Mouse (Mus musculus): Measurements from ENCODE around the gene Ttc25. TPM values are rescaled to one million over a fixed set of nuclear protein-coding genes. Genes with fewer than 3 reads are reported as not detected.
"Not testable (repeated sequence)": the region's sequence is repeated elsewhere in the genome, so short reads cannot be mapped to it uniquely, and the experiment has no call there.

Gene Ttc25
- polyA plus RNA-seq, 1 experiment from 2014 or later = 1.5 TPM

- 94% methylated on average over 6 of the region's 6 CpGs for WGBS
- Histone ChIP-seq H3K36me3 (peaks cover 5% of the 10 kb centered on the region), H3K9ac (no peak overlapping the region), H3K9me3 (no peaks in the 10 kb centered on the region), H3K4me3 (no peak overlapping the region), H3K27ac (no peak overlapping the region), H3K4me2 (replicated peaks) (no peak overlapping the region), H3K4me1 (no peaks in the 10 kb centered on the region), H3K27me3 (replicated peaks) (no peaks in the 10 kb centered on the region)
- ATAC-seq (ENCODE audit: low FRiP score, low read depth) = no peak
Observed at GRCm38 (mm10) chr11:100611627-100612026, 66.2 kb downstream of the Ttc25 start.

- Histone ChIP-seq H3K4me2 (replicated peaks) (no peak overlapping the region), H3K27ac (no peak overlapping the region), H3K4me1 (peaks cover 9% of the 10 kb centered on the region), H3K9ac (no peak overlapping the region), H3K9me3 (no peaks in the 10 kb centered on the region), H3K36me3 (peaks cover 2% of the 10 kb centered on the region), H3K4me3 (no peak overlapping the region), H3K27me3 (replicated peaks) (no peaks in the 10 kb centered on the region)
- 89% methylated on average over 3 of the region's 3 CpGs for WGBS
- no peak for ATAC-seq (ENCODE audit: low FRiP score, low read depth)
Observed at GRCm38 (mm10) chr11:100613241-100613640, 67.8 kb downstream of the Ttc25 start.

DNA sequence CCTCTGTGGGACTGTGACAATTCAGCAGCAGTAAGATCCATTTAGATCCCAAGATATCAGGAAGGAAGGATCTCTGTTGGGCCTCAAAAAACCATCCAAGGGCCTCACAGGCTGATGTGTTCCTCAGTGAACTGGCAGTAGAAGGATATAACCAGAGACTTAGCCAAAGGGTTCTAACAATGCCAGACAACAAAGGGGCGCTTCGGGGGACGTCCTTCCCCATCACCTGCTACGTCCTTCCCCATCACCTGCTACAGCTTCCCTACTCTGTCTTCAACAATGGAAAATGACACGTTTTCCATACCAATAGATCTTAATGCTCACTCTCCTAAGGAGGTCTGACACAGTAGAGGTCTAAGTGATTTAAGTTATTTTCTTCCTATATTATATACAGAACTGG is 70.9 kb downstream of the Ttc25 start:
- H3K4me2 ChIP-seq (replicated peaks) = no peak overlapping the region
- H3K27me3 ChIP-seq (replicated peaks) = no peaks in the 10 kb centered on the region
- H3K4me3 ChIP-seq = no peak overlapping the region
- peaks cover 11% of the 10 kb centered on the region for H3K4me1 ChIP-seq
- 88% methylated on average over 5 of the region's 5 CpGs for WGBS
- no peaks in the 10 kb centered on the region; the same call in 1 of the 2 replicates for H3K36me3 ChIP-seq
- no peak overlapping the region for H3K27ac ChIP-seq
- no peaks in the 10 kb centered on the region for H3K9me3 ChIP-seq
- no peak overlapping the region for H3K9ac ChIP-seq
- no peak for ATAC-seq (ENCODE audit: low FRiP score, low read depth)

- 92% methylated on average over 7 of the region's 7 CpGs for WGBS
- H3K9me3 ChIP-seq = not testable (repeated sequence)
Observed at GRCm38 (mm10) chr11:100616836-100617235, 71.4 kb downstream of the Ttc25 start.

DNA sequence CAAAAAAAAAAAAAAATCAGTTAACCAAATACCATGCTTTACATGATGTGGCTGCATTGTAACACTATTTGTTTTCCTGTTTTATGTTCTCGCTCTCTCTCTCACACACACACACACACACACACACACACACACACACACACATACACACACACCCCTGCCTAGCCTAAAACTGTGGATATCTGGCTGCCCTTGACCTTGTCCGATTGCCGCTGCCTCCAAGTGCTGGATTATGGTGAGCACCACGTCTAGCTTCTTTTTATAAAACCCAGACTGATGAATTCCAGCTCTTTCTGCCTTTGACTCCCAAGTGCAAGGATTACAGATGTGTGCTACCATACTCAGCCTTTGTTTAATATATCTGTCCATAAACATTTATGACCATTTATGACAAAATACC is 72.1 kb downstream of the Ttc25 start:
- peak overlapping the region; percentile 89; the same call in 1 of the 2 replicates for H3K4me3 ChIP-seq
- no peaks in the 10 kb centered on the region for H3K9me3 ChIP-seq
- no peaks in the 10 kb centered on the region for H3K27me3 ChIP-seq (replicated peaks)
- 94% methylated on average over 4 of the region's 4 CpGs for WGBS
- H3K4me1 ChIP-seq = peaks cover 11% of the 10 kb centered on the region
- ATAC-seq (ENCODE audit: low FRiP score, low read depth) = no peak
- no peak overlapping the region for H3K27ac ChIP-seq
- H3K9ac ChIP-seq = no peak overlapping the region
- H3K36me3 ChIP-seq = no peaks in the 10 kb centered on the region
- peak overlapping the region; percentile 87 for H3K4me2 ChIP-seq (replicated peaks)

More at GRCm38 (mm10) chr11:100616836-100617235, 71.4 kb downstream of the Ttc25 start:
- H3K27ac ChIP-seq; H3K36me3 ChIP-seq; ATAC-seq (ENCODE audit: low FRiP score, low read depth); H3K4me3 ChIP-seq; H3K4me2 ChIP-seq (replicated peaks); H3K27me3 ChIP-seq (replicated peaks); H3K9ac ChIP-seq: not testable (repeated sequence)
- peaks cover 11% of the 10 kb centered on the region for H3K4me1 ChIP-seq

GRCm38 (mm10) chr11:100618761-100619484 is 73.5 kb downstream of the Ttc25 start, which contains the start of gene Nkiras2:
Gene Nkiras2 (plus strand): TSS chr11:100619244.
- H3K27me3 ChIP-seq (replicated peaks) = no peaks in the 10 kb centered on the region
- H3K4me3 ChIP-seq = peak within 1 kb of the TSS; percentile 89
- peaks cover 18% of the 10 kb centered on the region for H3K4me1 ChIP-seq
- WGBS = under 1% methylated on average over 36 of the region's 36 CpGs
- H3K9me3 ChIP-seq = no peaks in the 10 kb centered on the region
- peak within 1 kb of the TSS; percentile 87 for H3K4me2 ChIP-seq (replicated peaks)
- no peaks in the 10 kb centered on the region for H3K36me3 ChIP-seq
- H3K27ac ChIP-seq = peak within 1 kb of the TSS; percentile 86
- peak within 1 kb of the TSS; percentile 89 for H3K9ac ChIP-seq
- peak; percentile 69 for ATAC-seq (ENCODE audit: low FRiP score, low read depth)

DNA sequence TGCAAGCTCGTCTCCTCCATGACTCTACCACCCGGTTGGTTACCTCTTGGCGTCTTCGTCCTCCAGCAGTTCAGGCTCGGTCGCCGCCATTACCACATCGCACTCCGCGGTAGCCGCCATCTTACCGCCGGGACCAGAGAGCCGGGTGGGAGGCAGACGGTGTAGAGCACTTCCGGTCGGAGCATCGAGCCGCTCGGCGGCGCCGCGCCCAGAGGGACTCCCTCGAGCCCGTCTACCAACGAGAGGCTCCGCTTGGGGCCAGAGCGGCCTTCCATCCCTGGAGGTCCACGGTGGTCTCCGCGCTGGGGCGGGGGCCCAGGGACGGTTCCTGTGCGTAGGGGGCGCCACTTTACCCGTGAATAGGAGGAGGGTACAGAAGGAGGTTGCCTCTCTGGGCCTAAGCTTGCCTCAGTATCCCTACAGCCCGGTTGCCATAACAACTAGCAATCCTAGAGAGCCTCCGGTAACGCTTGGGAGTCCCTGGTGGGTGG is 74.1 kb downstream of the Ttc25 start:
- Histone ChIP-seq H3K4me1 (peaks cover 24% of the 10 kb centered on the region), H3K27me3 (replicated peaks) (no peaks in the 10 kb centered on the region), H3K9me3 (no peaks in the 10 kb centered on the region), H3K9ac (peak overlapping the region; percentile 89), H3K36me3 (peaks cover 5% of the 10 kb centered on the region), H3K4me2 (replicated peaks) (peak overlapping the region; percentile 87), H3K4me3 (peak overlapping the region; percentile 89), H3K27ac (peak overlapping the region; percentile 86)
- 1% methylated on average over 40 of the region's 40 CpGs for WGBS
- peak; percentile 97 for ATAC-seq (ENCODE audit: low FRiP score, low read depth)

DNA sequence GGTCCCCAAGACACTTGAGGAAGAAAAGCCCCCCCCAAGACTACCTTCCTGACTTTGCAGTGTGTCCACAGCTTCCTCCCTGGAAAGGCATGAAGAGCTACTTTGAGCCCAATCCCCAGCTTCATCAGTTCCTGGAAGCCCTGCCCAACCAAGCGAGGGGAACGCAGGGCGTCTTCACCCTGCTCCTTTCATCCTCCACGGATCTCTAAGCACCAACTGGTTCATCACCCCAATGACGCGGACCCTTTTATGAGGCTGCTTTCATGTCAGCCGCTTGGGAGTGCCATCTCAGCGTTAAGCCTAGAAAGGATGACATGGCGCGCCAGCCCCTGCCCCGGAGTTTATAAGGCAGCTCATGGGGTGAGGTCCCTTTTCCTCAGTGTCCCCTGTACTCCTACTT is 74.6 kb downstream of the Ttc25 start, which contains the start of gene Dnajc7:
Gene Dnajc7, minus strand, starts transcription at position 187 of the 400 bp plus-strand sequence.
- 3% methylated on average over 11 of the region's 11 CpGs for whole genome bisulfite sequencing

More for the DNA sequence above, 74.6 kb downstream of the Ttc25 start, which contains the start of gene Dnajc7:
- peak within 1 kb of the TSS; percentile 87 for H3K4me2 ChIP-seq (replicated peaks)
- no peaks in the 10 kb centered on the region for H3K9me3 ChIP-seq
- no peaks in the 10 kb centered on the region for H3K27me3 ChIP-seq (replicated peaks)
- H3K4me1 ChIP-seq = peaks cover 24% of the 10 kb centered on the region
- peak within 1 kb of the TSS; percentile 89 for H3K4me3 ChIP-seq
- H3K27ac ChIP-seq = peak within 1 kb of the TSS; percentile 86
- H3K36me3 ChIP-seq = peaks cover 9% of the 10 kb centered on the region
- ATAC-seq (ENCODE audit: low FRiP score, low read depth) = no peak; the same call in 1 of the 2 replicates
- H3K9ac ChIP-seq = peak within 1 kb of the TSS; percentile 89

Other genes starting within 250 kb of the Ttc25 start
- gene Eif1, start 225.7 kb upstream of the Ttc25 start, polyA plus RNA-seq (2016; fragmentation: Nextera tagmentation; extraction: Ambion mirVana) = 1,410 and 1,478 TPM in 2 replicates
- gene Gast, start 211.2 kb upstream of the Ttc25 start, polyA plus RNA-seq (2016; fragmentation: Nextera tagmentation; extraction: Ambion mirVana) = not detected in 2 replicates
- 39.9 and 42.0 TPM in 2 replicates for gene Hap1, start 189.5 kb upstream of the Ttc25 start, polyA plus RNA-seq (2016; fragmentation: Nextera tagmentation; extraction: Ambion mirVana)
- gene Jup, start 147.8 kb upstream of the Ttc25 start, polyA plus RNA-seq (2016; fragmentation: Nextera tagmentation; extraction: Ambion mirVana) = 71.5 and 81.0 TPM in 2 replicates
- gene P3h4, start 130.8 kb upstream of the Ttc25 start, polyA plus RNA-seq (2016; fragmentation: Nextera tagmentation; extraction: Ambion mirVana) = 25.6 and 26.7 TPM in 2 replicates
- gene Fkbp10, start 129.9 kb upstream of the Ttc25 start, polyA plus RNA-seq (2016; fragmentation: Nextera tagmentation; extraction: Ambion mirVana) = 41.8 and 46.9 TPM in 2 replicates
- 101 and 105 TPM in 2 replicates for gene Nt5c3b, start 103.8 kb upstream of the Ttc25 start, polyA plus RNA-seq (2016; fragmentation: Nextera tagmentation; extraction: Ambion mirVana)
- gene Klhl10, start 103.7 kb upstream of the Ttc25 start, polyA plus RNA-seq (2016; fragmentation: Nextera tagmentation; extraction: Ambion mirVana) = 0.76 and 1.1 TPM in 2 replicates
- gene Klhl11, start 72.9 kb upstream of the Ttc25 start, polyA plus RNA-seq (2016; fragmentation: Nextera tagmentation; extraction: Ambion mirVana) = 12.3 and 12.4 TPM in 2 replicates
- 356 and 377 TPM in 2 replicates for gene Acly, start 17.6 kb upstream of the Ttc25 start, polyA plus RNA-seq (2016; fragmentation: Nextera tagmentation; extraction: Ambion mirVana)
- gene Cnp, start 29.3 kb downstream of the Ttc25 start, polyA plus RNA-seq (2016; fragmentation: Nextera tagmentation; extraction: Ambion mirVana) = 33.2 and 33.6 TPM in 2 replicates
- 101 and 106 TPM in 2 replicates for gene Nkiras2, start 73.6 kb downstream of the Ttc25 start, polyA plus RNA-seq (2016; fragmentation: Nextera tagmentation; extraction: Ambion mirVana)
- gene Dnajc7, start 74.6 kb downstream of the Ttc25 start, polyA plus RNA-seq (2016; fragmentation: Nextera tagmentation; extraction: Ambion mirVana) = 298 and 311 TPM in 2 replicates
- 0.20 and 0.27 TPM in 2 replicates for gene Zfp385c, start 146.8 kb downstream of the Ttc25 start, polyA plus RNA-seq (2016; fragmentation: Nextera tagmentation; extraction: Ambion mirVana)
- gene Dhx58, start 158.7 kb downstream of the Ttc25 start, polyA plus RNA-seq (2016; fragmentation: Nextera tagmentation; extraction: Ambion mirVana) = 2.4 and 2.5 TPM in 2 replicates
- 61.3 and 64.7 TPM in 2 replicates for gene Kat2a, start 166.9 kb downstream of the Ttc25 start, polyA plus RNA-seq (2016; fragmentation: Nextera tagmentation; extraction: Ambion mirVana)
- 0.59 TPM in 1 of 2 replicates, not detected in the other for gene Hspb9, start 168.2 kb downstream of the Ttc25 start, polyA plus RNA-seq (2016; fragmentation: Nextera tagmentation; extraction: Ambion mirVana)
- gene Rab5c, start 192.6 kb downstream of the Ttc25 start, polyA plus RNA-seq (2016; fragmentation: Nextera tagmentation; extraction: Ambion mirVana) = 23.7 and 33.1 TPM in 2 replicates
- 4.4 and 4.5 TPM in 2 replicates for gene Kcnh4, start 214.3 kb downstream of the Ttc25 start, polyA plus RNA-seq (2016; fragmentation: Nextera tagmentation; extraction: Ambion mirVana)
- gene Hcrt, start 217.3 kb downstream of the Ttc25 start, polyA plus RNA-seq (2016; fragmentation: Nextera tagmentation; extraction: Ambion mirVana) = 0.38 TPM in 1 of 2 replicates, not detected in the other
- gene Ghdc, start 225.3 kb downstream of the Ttc25 start, polyA plus RNA-seq (2016; fragmentation: Nextera tagmentation; extraction: Ambion mirVana) = 3.3 and 4.4 TPM in 2 replicates